Mouse (Mus musculus) spleen, adult 2 months (tissue): ENCODE measurements around the gene Pnmt.

Experiments
- CTCF ChIP-seq: fragments of 200-500 bp; IDR thresholded peaks from 2 replicates; pipeline ENCODE4 v1.5.1; 2011; ENCODE audit warnings: mild to moderate bottlenecking, inconsistent platforms; ENCODE audit not compliant: insufficient read depth, insufficient read length, insufficient replicate concordance; ENCODE audit errors: extremely low read depth
- POLR2A ChIP-seq: fragments of 200-500 bp; IDR thresholded peaks from 2 replicates; pipeline ENCODE4 v1.6.1; 2011; ENCODE audit warnings: low read depth, low read length, inconsistent platforms

GRCm38 (mm10) chr11:98413731-98414130 is 27.5 kb downstream of the Pnmt start:
- TF ChIP-seq CTCF (no peak), POLR2A (no peak)
